Mouse (Mus musculus) lung, postnatal 0 days (tissue): Measurements from ENCODE around the gene Snapc5. TPM values are rescaled to one million over a fixed set of nuclear protein-coding genes. Genes with fewer than 3 reads are reported as not detected.

ENCODE experiments used
- ATAC-seq: fragments of 200-750 bp; cut with Nextera tagmentation; 2 replicates; pipeline ENCODE4 v1.8.0; 2017; ENCODE audit warnings: moderate library complexity
- DNase-seq: peaks from one replicate; pipeline ENCODE4 v3.0.0-alpha.2; 2016; ENCODE audit warnings: low spot score
- H3K27ac ChIP-seq: fragments of 300-500 bp; sonication (generic); 2 replicates; pipeline ENCODE4 v1.5.1; 2014; ENCODE audit warnings: antibody characterized with exemption, mild to moderate bottlenecking, low read length, mixed read lengths
- H3K27me3 ChIP-seq: fragments of 300-500 bp; sonication (generic); replicated peaks from 2 replicates; pipeline ENCODE4 v1.6.1; 2014; ENCODE audit warnings: low read length, mixed read lengths; ENCODE audit not compliant: insufficient read depth
- H3K36me3 ChIP-seq: fragments of 300-500 bp; sonication (generic); 2 replicates; pipeline ENCODE4 v1.6.1; 2014; ENCODE audit warnings: low read length, mixed read lengths; ENCODE audit not compliant: insufficient read depth
- H3K4me1 ChIP-seq: fragments of 300-500 bp; sonication (generic); 2 replicates; pipeline ENCODE4 v1.6.1; 2014; ENCODE audit warnings: antibody characterized with exemption, low read depth, low read length, mixed read lengths; ENCODE audit not compliant: insufficient read depth
- H3K4me2 ChIP-seq: fragments of 300-500 bp; sonication (generic); replicated peaks from 2 replicates; pipeline ENCODE4 v1.6.1; 2014; ENCODE audit warnings: low read depth, mild to moderate bottlenecking, low read length, moderate library complexity, mixed read lengths
- H3K4me3 ChIP-seq: fragments of 300-500 bp; sonication (generic); 2 replicates; pipeline ENCODE4 v1.5.1; 2014; ENCODE audit warnings: low read depth, low read length
- H3K9ac ChIP-seq: fragments of 300-500 bp; sonication (generic); replicated peaks from 2 replicates; pipeline ENCODE4 v1.6.1; 2014; ENCODE audit warnings: low read depth, mild to moderate bottlenecking
- H3K9me3 ChIP-seq: fragments of 300-500 bp; sonication (generic); 2 replicates; pipeline ENCODE4 v1.6.1; 2016; ENCODE audit warnings: low read length, mixed read lengths
- CTCF ChIP-seq: IDR thresholded peaks from 2 replicates; pipeline ENCODE4 v1.5.1; 2016; ENCODE audit warnings: antibody characterized with exemption, mild to moderate bottlenecking
- EP300 ChIP-seq: IDR thresholded peaks from 2 replicates; pipeline ENCODE4 v1.6.1; 2016; ENCODE audit warnings: antibody characterized with exemption, mild to moderate bottlenecking, control low read depth
- WGBS: fragments of 180-500 bp; shearing (Covaris S2); extraction: QIAGEN DNeasy Blood & Tissue Kit; methylation state at CpG from one replicate; pipeline ENCODE4 v1.1.7; 2014; 5-methylcytosine and 5-hydroxymethylcytosine counted together
- polyA plus RNA-seq: library from polyadenylated mRNA; unstranded; fragments of >200 nt; fragmentation: Nextera tagmentation; extraction: Ambion mirVana; gene quantifications from 2 replicates; pipeline ENCODE4 v1.2.1, GENCODE M21; 2015

The Snapc5 gene
- polyA plus RNA-seq, 1 experiment from 2014 or later: 35.5 TPM

DNA sequence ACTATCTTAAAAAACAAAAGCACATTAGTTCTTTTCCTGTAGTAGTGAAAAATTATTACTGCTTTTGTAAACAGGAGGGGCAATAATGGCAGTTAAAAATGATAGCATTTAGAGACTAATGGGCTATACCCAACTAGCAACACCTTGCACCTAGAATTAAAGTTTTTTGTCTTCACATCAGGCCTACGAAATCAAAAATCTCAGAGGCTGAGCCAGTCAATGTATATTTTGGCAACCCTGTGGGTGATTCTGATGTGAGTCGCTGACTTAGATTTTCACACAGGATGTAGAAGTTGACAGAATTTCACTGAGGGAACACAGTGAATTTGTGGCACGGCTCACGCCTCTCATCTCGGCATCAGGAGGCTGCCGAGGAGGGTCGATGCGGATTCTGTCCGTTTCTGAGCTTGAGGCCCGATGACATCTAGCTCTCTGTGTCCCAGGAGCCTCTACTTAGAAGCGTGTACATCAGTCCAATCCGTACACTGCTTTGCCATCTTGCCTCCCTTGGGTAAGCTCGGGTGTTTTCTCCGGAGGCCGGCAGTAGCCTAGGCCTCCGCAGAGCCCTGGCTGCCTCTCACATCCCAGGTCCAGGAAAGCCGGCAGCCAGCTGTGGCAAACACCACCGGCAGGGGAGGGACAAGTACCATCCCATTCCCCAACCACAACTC is 6.8 kb upstream of the Snapc5 start:
- TF ChIP-seq EP300 (no peak), CTCF (peak; percentile 22; the same call in 1 of the 2 replicates)
- no peaks in the 10 kb centered on the region for H3K27me3 ChIP-seq
- peak overlapping the region; percentile 81; the same call in 1 of the 2 replicates for H3K27ac ChIP-seq
- peaks cover 14% of the 10 kb centered on the region for H3K36me3 ChIP-seq
- no peaks in the 10 kb centered on the region for H3K9me3 ChIP-seq
- H3K9ac ChIP-seq: peak overlapping the region; percentile 55
- ATAC-seq: peak; percentile 47
- DNase-seq: no peak
- H3K4me1 ChIP-seq: peaks cover 5% of the 10 kb centered on the region; the same call in 1 of the 2 replicates
- H3K4me2 ChIP-seq: peak overlapping the region; percentile 88
- H3K4me3 ChIP-seq: peak overlapping the region; percentile 55
- WGBS: 2% methylated on average over 18 of the region's 18 CpGs

DNA sequence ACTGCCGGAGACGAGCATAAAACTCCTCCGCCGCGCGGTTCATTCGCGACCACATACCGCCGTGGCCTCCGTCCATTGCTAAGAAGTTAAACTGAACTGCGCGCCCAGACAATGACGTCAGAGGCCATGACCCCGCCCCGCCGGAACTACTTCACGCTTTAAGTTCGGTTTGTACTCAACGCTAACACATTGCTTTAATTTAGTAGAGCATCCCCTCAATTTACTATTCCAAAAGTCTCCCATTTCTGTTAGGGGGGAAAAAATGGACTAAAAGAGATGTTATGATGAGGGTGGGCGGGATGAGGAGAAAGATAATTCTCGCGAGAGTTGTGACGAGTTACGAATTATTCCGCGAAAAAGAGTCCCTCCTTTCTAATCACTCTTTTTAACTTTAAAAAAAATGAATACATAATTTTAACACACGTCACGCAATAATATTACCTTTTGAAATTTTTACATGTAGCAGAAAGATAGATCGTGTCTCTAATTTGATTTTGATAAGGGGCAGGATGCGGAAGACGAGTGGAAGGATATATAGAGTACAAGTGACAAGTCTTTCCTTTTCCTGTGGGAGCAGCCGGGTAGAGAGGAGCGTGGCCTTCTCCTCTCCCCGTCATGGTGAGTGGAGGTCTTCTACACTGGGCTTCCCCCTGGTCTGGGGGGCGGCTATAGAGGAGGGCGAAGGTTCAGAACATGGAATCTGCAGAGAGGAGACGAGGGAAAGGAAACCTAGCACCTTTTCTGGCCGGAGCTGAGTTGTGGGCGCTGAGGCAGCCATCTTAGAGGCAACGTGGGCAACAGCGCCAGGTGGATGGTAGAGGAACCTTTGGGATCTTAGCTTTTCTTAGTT is 6.0 kb upstream of the Snapc5 start, which contains the start of the genes Zwilch and Rpl4:
Gene Zwilch (minus strand): TSS at position 289 of the 850 bp plus-strand sequence.
Gene Rpl4 (plus strand): TSS at position 560 of the 850 bp plus-strand sequence.
- under 1% methylated on average over 42 of the region's 42 CpGs for WGBS
- ATAC-seq: peak; percentile 89

DNA sequence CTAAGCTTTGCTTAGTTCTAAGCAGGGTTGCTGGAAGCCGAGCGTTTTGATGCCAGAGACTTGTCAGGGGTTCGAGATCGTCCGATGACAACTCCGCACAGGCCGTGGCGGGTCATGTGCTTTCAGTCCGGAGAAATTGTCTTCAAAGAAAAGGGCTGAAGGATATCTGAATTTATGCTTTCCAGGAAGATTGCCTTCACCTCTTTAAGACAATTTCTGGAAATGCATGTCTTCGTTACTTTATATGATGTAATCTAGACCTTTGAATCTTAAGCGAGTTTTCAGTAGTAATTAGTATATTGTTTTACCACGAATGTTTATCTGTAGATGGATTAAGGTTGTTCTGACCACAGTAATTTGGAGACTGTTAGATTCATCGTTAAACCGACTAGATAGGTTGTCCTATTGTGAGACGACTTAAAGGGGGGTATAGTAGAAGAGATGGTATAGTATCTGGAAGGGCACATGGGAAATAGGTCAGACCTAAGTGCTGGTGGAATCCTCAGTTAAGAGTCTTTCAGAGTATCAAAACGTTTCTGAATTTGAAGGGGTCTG is 5.3 kb upstream of the Snapc5 start:
- Histone ChIP-seq H3K36me3 (peaks cover 23% of the 10 kb centered on the region), H3K9ac (peak overlapping the region; percentile 55), H3K4me3 (peak overlapping the region; percentile 55), H3K4me2 (peak overlapping the region; percentile 62), H3K9me3 (no peaks in the 10 kb centered on the region), H3K4me1 (peaks cover 5% of the 10 kb centered on the region; the same call in 1 of the 2 replicates), H3K27ac (peak overlapping the region; percentile 81), H3K27me3 (no peaks in the 10 kb centered on the region)
- ATAC-seq (no peak), DNase-seq (no peak)
- WGBS: under 1% methylated on average over 16 of the region's 16 CpGs
- TF ChIP-seq EP300 (no peak), CTCF (no peak)

More for the DNA sequence above, 6.0 kb upstream of the Snapc5 start, which contains the start of the genes Zwilch and Rpl4:
- TF ChIP-seq EP300 (peak; percentile 99), CTCF (peak; percentile 48)
- H3K4me2 ChIP-seq: peak within 1 kb of the TSS; percentile 88
- H3K36me3 ChIP-seq: peaks cover 20% of the 10 kb centered on the region
- no peaks in the 10 kb centered on the region for H3K9me3 ChIP-seq
- H3K4me3 ChIP-seq: peak within 1 kb of the TSS; percentile 55
- peak; percentile 93 for DNase-seq
- H3K27me3 ChIP-seq: no peaks in the 10 kb centered on the region
- peaks cover 5% of the 10 kb centered on the region; the same call in 1 of the 2 replicates for H3K4me1 ChIP-seq
- peak within 1 kb of the TSS; percentile 81 for H3K27ac ChIP-seq
- peak within 1 kb of the TSS; percentile 55 for H3K9ac ChIP-seq

DNA sequence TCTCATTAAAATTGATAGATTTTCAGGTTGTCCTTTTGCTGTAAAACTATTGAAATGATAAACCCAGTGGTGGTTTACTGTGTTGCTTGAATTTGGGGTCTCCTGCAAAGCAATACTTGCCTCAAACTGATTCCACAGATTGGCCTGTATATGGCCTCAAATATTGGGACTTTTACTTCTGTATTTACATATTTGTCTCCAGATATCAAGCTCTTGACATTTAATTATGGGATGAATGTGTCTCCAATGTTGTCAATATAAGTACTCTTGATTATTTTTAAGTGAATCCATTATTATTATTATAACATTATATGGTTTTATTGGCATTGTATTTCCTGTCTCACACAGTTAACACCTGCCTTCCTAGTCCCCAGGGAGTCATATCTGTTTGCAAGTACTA is 4.7 kb upstream of the Snapc5 start:
- Histone ChIP-seq H3K4me1 (peaks cover 5% of the 10 kb centered on the region; the same call in 1 of the 2 replicates), H3K4me3 (peak overlapping the region; percentile 55), H3K9ac (peak overlapping the region; percentile 55; the same call in 1 of the 2 replicates), H3K27me3 (no peaks in the 10 kb centered on the region), H3K4me2 (peak overlapping the region; percentile 62), H3K9me3 (no peaks in the 10 kb centered on the region), H3K36me3 (peaks cover 23% of the 10 kb centered on the region), H3K27ac (no peak overlapping the region)
- ATAC-seq: no peak
- no peak for DNase-seq
- TF ChIP-seq CTCF (no peak), EP300 (no peak)

DNA sequence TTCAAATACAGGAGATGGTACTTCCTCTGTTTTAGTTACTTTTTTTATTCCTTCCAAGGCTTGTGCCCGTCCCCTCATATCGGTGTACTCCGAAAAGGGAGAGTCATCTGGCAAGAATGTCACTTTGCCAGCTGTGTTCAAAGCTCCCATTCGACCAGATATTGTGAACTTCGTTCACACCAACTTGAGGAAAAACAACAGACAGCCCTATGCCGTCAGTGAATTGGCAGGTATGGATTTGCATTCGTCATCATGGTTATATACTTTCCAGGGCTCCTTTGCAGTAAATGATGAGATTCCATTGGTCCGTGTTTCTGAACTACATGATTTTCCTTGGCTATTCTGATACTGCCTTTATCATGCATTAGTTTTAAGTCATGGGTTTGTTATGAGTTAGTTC is 4.3 kb upstream of the Snapc5 start:
- no peak overlapping the region for H3K4me2 ChIP-seq
- peaks cover 23% of the 10 kb centered on the region for H3K36me3 ChIP-seq
- ATAC-seq (no peak), DNase-seq (no peak)
- no peak overlapping the region for H3K4me3 ChIP-seq
- H3K9me3 ChIP-seq: no peaks in the 10 kb centered on the region
- no peak for TF ChIP-seq EP300
- no peak for TF ChIP-seq CTCF
- no peak overlapping the region for H3K27ac ChIP-seq
- no peak overlapping the region for H3K9ac ChIP-seq
- H3K4me1 ChIP-seq: peaks cover 5% of the 10 kb centered on the region; the same call in 1 of the 2 replicates
- H3K27me3 ChIP-seq: no peaks in the 10 kb centered on the region
- WGBS: 43% methylated on average over 8 of the region's 8 CpGs

DNA sequence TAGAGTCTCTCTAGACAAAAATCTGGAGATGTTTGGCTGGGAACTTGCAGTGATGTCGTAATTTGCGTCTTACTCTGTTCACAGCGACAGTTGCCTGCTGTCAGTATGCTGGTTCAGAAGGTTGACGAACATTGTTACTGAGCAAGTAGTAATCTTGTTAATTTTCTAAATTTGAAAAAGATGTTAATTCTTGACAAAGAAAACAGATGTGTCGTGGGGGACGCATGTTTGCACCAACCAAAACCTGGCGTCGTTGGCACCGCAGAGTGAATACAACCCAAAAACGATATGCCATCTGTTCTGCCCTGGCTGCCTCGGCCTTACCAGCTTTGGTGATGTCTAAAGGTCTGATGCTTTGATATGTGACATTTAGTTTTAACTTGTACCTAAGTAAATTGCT is 3.7 kb upstream of the Snapc5 start:
- TF ChIP-seq CTCF (no peak), EP300 (no peak)
- no peak overlapping the region for H3K27ac ChIP-seq
- peaks cover 11% of the 10 kb centered on the region; the same call in 1 of the 2 replicates for H3K4me1 ChIP-seq
- no peak overlapping the region for H3K4me3 ChIP-seq
- H3K9me3 ChIP-seq: no peaks in the 10 kb centered on the region
- no peak for ATAC-seq
- peaks cover 23% of the 10 kb centered on the region for H3K36me3 ChIP-seq
- WGBS: 85% methylated on average over 11 of the region's 11 CpGs
- H3K27me3 ChIP-seq: no peaks in the 10 kb centered on the region
- H3K4me2 ChIP-seq: no peak overlapping the region
- no peak overlapping the region for H3K9ac ChIP-seq
- no peak for DNase-seq
